Mouse (Mus musculus) layer of hippocampus, adult 8-10 months (tissue): Measurements from ENCODE around the gene Plrg1. TPM values are rescaled to one million over a fixed set of nuclear protein-coding genes. Genes with fewer than 3 reads are reported as not detected.

Experiments used
- DNase-seq, 2 experiments: peaks; one replicate each; pipeline ENCODE4 v3.0.0; 2022; ENCODE audit warnings: low spot score in 2 of 2
- total RNA-seq, 4 experiments: library from RNA; stranded (reverse); gene quantifications; 2 replicates each; pipeline ENCODE4 v1.2.4; 2022

The Plrg1 gene
- 10 to 100 TPM; 48.1 to 52.8 (median 49.0) TPM for total RNA-seq

DNA sequence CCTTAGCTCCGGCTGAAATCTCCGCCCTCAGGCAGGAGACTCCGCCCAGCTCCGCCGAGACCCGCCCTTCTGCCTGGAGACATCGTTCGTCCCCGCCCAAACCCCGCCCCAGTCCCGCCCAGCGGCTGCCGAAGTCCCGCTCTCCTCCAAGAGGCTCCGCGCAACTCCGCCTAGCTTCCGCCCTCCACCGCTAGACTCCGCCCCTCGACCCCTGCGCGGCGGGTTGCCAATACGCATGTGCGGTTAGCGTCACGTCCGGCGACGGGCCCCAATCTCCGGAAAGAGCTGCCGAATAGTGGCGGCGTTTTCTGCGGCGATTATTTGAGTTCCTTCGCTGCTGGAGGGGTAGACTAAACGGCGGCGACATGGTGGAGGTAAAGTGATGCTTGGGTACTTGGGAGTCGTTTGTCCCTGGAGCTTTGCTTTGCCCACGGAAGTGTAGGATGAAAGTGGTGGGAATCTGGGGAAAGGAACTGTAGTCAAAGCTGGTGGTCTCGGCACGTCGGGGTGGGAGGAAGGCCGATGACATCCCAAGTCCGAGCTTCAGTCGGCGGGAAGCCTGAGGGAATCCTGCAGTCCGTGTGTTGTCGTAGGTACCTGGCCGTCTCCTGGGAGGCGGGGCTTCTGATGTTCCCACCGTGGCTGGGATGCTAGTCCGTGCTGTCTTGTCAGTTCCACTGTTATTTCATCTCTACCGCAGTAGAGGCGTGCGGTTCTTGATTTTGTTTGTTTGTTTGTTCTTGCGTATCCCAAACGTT, at the start of gene Plrg1:
Gene Plrg1 (plus strand): TSS at position 242 of the 758 bp plus-strand sequence.
- DNase-seq = peak; percentile 96 to 98

- DNase-seq = no peak
These were observed 47.8 kb upstream of the Plrg1 start, which contains the start of gene Fgg for GRCm38 (mm10) chr3:83007557-83007956. Fgg (plus strand) TSS chr3:83007724.

DNA sequence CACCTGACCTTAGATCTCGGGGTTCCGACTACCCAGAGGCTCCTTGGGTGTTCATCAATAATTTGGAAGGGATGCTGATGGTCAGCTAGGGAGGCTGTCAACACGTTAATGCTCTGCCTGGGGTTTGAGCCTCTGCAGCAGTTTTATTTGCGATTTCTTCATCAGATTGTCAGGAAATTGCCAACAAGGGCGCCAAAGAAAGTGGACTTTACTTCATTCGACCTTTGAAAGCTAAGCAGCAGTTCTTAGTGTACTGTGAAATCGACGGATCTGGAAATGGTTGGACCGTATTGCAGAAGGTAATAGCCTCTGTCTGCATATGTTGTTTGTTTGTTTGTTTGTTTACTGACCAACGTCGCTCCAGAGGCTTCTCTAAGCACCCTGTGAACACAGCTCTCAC, 45.0 kb upstream of the Plrg1 start:
- DNase-seq = no peak

- DNase-seq = no peak
These were observed 44.2 kb upstream of the Plrg1 start for GRCm38 (mm10) chr3:83011136-83011535.

- no peak for DNase-seq
These were observed 43.8 kb upstream of the Plrg1 start for GRCm38 (mm10) chr3:83011565-83011964.

DNA sequence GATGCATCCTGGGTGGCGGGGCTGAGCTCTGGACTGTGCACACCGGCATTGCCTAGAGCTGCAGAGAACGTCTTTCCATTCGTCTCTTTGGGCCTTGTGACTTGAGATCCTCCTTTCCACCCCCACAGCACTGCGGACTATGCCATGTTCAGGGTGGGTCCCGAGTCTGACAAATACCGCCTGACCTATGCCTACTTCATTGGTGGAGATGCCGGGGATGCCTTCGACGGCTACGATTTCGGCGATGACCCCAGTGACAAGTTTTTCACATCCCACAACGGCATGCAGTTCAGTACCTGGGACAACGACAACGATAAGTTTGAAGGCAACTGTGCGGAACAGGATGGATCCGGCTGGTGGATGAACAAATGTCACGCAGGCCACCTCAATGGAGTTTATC, 42.7 kb upstream of the Plrg1 start:
- DNase-seq = no peak

GRCm38 (mm10) chr3:83013951-83014350, 41.4 kb upstream of the Plrg1 start:
- no peak for DNase-seq

GRCm38 (mm10) chr3:83016236-83016635, 39.1 kb upstream of the Plrg1 start:
- DNase-seq = no peak

DNA sequence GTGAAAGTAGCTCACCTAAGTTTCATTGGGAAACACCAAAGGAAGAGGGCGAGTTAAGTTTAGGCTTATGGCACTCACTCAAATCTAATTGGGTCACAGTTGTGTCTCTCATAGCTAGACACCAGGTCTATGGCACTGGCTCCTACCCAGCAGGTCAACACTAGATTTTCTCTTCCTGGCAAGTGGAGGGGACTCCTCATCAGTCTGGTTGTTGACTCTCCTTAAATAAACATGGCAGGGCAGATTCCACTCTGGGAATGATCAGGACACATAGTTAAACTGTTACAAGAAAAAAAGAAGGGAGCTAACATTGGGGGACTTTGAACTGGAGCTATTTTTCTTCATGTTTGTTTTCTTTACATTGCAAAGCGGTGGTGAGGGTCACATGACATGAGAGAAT, 34.9 kb upstream of the Plrg1 start:
- DNase-seq = no peak

- DNase-seq = no peak
These were observed 34.1 kb upstream of the Plrg1 start for GRCm38 (mm10) chr3:83021176-83021575.

- no peak for DNase-seq
These were observed 30.3 kb upstream of the Plrg1 start for GRCm38 (mm10) chr3:83025036-83025435.

DNA sequence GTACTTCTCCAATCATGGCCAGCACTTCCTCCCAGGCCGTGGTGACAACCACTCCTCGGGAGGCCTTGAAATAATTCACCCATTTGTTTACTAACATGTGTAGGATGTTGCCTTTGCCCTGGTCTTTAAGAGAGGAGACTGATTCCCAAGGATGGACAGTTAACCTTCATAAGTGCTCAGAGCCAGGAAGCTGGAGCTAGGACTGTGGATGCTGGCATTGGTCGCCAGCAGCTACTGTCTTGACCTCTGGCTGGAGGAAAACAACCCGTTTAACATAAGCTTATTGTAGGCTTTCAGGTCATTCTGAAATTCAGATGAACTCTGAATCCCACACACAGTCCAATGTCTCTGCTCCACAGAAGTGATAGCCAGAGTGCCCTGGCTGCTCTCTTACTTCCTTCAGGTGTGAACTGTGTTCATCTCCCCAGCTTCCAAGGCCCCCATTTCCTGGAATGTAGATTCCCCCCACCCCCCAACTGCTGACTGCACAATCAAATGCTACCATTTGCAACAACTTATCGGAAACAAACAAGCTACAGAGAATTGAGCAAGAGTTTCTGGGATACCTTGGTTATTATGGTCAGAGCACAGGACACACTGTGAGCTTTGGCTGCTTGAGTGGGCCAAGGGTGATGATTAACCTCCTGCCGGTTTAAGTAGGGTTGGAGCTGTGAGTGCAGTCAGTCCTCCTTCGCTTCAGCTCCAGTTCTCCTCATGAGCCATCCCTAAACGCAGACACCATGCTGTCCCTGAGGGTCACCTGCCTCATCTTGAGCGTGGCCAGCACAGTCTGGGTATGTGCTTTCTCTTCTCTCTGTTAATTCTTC, 29.6 kb upstream of the Plrg1 start, which contains the start of gene Fga:
Gene Fga (plus strand): TSS at position 602 of the 827 bp plus-strand sequence.
- no peak for DNase-seq

GRCm38 (mm10) chr3:83027546-83028251, 27.6 kb upstream of the Plrg1 start:
- no peak for DNase-seq

GRCm38 (mm10) chr3:83030331-83030730, 25.0 kb upstream of the Plrg1 start:
- DNase-seq = no peak

GRCm38 (mm10) chr3:83032746-83033308, 22.5 kb upstream of the Plrg1 start:
- no peak for DNase-seq

GRCm38 (mm10) chr3:83033801-83034200, 21.5 kb upstream of the Plrg1 start:
- no peak for DNase-seq

GRCm38 (mm10) chr3:83038865-83039264, 16.5 kb upstream of the Plrg1 start:
- no peak for DNase-seq

- DNase-seq = no peak
These were observed 15.7 kb upstream of the Plrg1 start for GRCm38 (mm10) chr3:83039666-83040065.

- DNase-seq = no peak
These were observed 12.9 kb upstream of the Plrg1 start for GRCm38 (mm10) chr3:83042451-83042850.

GRCm38 (mm10) chr3:83046649-83047048, 8.7 kb upstream of the Plrg1 start:
- DNase-seq = no peak

DNA sequence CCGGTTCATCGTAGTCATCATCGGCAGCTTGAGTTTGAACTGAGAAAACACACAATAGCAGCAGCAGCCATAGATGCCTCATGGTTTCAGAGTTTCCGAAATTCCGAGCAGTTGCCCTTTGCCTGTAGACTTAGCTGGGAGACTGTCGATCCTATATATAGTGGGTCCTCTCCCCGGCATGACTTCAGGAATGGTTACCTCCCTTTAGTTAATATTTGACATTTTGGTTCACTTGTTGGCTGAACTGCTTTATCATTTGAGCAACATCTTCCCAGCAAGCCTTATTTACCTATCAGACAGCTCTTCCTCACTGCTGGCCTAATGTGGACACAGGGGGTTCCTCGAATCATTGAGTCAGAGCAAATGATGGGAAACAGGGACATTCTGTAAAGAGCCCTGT, 5.6 kb upstream of the Plrg1 start, which contains the start of gene Fgb:
Gene Fgb (minus strand): TSS at position 184 of the 400 bp plus-strand sequence.
- no peak for DNase-seq
